Mouse (Mus musculus) stomach, embryonic 15.5 days (tissue): ENCODE results near the gene Slc9a9. TPM values are rescaled to one million over a fixed set of nuclear protein-coding genes. Genes with fewer than 3 reads are reported as not detected.

Experiments used
- ATAC-seq: fragments of 200-750 bp; cut with Nextera tagmentation; 2 replicates; pipeline ENCODE4 v1.8.0; 2017; ENCODE audit warnings: low read depth, moderate number of reproducible peaks, moderate TSS enrichment; ENCODE audit not compliant: insufficient read depth, low FRiP score
- H3K27ac ChIP-seq: fragments of 300-500 bp; sonication (generic); 2 replicates; pipeline ENCODE4 v1.5.1; 2015; ENCODE audit warnings: mild to moderate bottlenecking, inconsistent platforms
- H3K27me3 ChIP-seq: fragments of 300-500 bp; sonication (generic); replicated peaks from 2 replicates; pipeline ENCODE4 v1.6.1; 2015; ENCODE audit warnings: inconsistent platforms
- H3K36me3 ChIP-seq: fragments of 300-500 bp; sonication (generic); 2 replicates; pipeline ENCODE4 v1.6.1; 2015; ENCODE audit warnings: inconsistent platforms
- H3K4me1 ChIP-seq: fragments of 300-500 bp; sonication (generic); 2 replicates; pipeline ENCODE4 v1.6.1; 2015; ENCODE audit warnings: inconsistent platforms
- H3K4me2 ChIP-seq: fragments of 300-500 bp; sonication (generic); 2 replicates; pipeline ENCODE4 v1.6.1; 2015; ENCODE audit warnings: mild to moderate bottlenecking, inconsistent platforms
- H3K4me3 ChIP-seq: fragments of 300-500 bp; sonication (generic); replicated peaks from 2 replicates; pipeline ENCODE4 v1.5.1; 2015; ENCODE audit warnings: inconsistent platforms
- H3K9ac ChIP-seq: fragments of 300-500 bp; sonication (generic); 2 replicates; pipeline ENCODE4 v1.6.1; 2015; ENCODE audit warnings: inconsistent platforms
- H3K9me3 ChIP-seq: fragments of 300-500 bp; sonication (generic); 2 replicates; pipeline ENCODE4 v1.6.1; 2016; ENCODE audit warnings: inconsistent platforms
- WGBS: fragments of 180-500 bp; shearing (Covaris S2); methylation state at CpG from one replicate; pipeline ENCODE4 v1.1.7; 2015; 5-methylcytosine and 5-hydroxymethylcytosine counted together
- polyA plus RNA-seq: library from polyadenylated mRNA; unstranded; fragments of >200 nt; fragmentation: Nextera tagmentation; extraction: Ambion mirVana; gene quantifications from 2 replicates; pipeline ENCODE4 v1.2.1, GENCODE M21; 2015

The Slc9a9 gene
- polyA plus RNA-seq, 1 experiment from 2014 or later: 3.9 TPM

DNA sequence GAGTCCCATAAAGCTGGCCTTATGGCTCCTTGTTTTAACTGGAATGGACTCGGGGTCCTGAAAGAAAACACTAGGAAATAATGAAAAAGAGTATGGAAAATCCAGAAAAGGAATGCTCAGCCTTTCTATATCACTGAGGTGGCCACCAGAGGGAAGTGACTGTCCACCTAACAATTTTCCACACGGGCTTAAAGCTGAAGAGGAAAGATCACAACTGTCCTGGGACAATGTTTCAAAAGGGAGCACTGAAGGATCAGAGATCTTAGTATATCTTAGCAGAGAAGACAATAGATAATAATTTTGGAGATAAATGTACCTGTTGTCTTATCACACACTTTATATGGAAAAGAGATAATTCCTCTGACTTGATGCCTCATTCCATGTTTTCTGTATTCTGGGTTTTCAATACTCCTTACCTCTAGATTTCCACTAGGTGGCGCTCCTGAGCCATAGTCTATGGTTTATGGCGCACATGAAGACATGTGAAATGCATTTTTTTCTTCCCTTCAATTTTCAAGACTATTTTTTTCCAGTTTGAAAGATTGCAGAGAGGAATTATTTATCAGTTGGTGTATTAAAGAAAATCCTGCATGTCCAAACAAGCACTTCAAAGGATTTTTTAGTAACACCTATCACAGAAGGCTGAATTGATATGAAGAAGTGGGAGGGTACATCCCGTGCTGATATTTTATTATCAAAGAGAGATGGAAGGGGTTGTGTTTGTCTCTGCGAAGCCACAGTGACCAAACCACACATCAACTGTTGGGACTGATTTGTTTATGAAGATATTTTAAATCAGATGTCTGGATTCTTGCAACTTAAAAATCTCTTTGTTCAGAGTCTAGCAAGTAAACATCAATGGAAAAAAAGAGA, 69.1 kb downstream of the Slc9a9 start:
- Histone ChIP-seq H3K27ac (no peak overlapping the region), H3K4me1 (no peaks in the 10 kb centered on the region), H3K9me3 (no peaks in the 10 kb centered on the region), H3K4me2 (no peak overlapping the region), H3K9ac (no peak overlapping the region), H3K36me3 (no peaks in the 10 kb centered on the region), H3K4me3 (no peak overlapping the region), H3K27me3 (no peaks in the 10 kb centered on the region)
- ATAC-seq: no peak
- 45% methylated on average over 6 of the region's 6 CpGs for WGBS

DNA sequence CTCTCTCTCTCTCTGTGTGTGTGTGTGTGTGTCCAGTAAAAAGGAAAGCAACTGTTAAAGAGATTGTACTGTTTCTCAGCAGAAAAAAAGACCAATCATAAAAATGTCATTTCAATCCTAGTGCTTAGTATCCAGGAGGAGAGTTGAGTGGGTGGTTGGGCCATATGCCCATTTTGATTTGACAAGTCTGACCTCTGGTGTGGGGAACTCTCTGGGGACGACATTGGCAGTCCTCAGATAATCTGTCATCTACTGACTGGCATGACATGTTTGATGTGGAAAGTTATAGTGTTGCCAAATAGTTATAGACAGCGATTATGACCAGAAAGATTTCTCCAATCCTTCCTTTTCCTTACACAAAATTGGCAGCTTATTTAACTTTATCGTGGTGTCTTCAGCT, 71.1 kb downstream of the Slc9a9 start:
- H3K4me1 ChIP-seq: no peaks in the 10 kb centered on the region
- no peak for ATAC-seq
- H3K4me3 ChIP-seq: no peak overlapping the region

DNA sequence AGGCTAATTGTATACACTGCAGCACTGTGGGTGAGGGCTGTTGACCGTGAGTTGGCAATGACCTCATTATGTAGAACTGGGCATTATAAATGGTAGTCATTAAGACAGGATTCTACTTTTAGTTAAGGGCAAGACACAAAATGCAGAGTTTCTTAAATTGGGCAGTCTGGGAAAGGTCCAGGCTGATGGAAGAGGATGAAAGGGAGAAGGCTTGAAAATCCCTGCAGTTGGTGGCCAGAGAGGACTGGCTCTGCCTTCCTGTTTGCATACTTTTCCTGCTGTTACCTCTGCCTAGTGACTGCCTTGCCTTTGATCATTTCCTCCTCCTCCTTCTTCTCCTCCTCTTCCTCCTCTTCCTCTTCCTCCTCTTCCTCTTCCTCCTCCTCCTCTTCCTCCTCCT, 73.6 kb downstream of the Slc9a9 start:
- no peak overlapping the region for H3K4me3 ChIP-seq
- no peak overlapping the region for H3K27ac ChIP-seq
- H3K9me3 ChIP-seq: no peaks in the 10 kb centered on the region
- H3K36me3 ChIP-seq: no peaks in the 10 kb centered on the region
- no peak overlapping the region for H3K9ac ChIP-seq
- no peaks in the 10 kb centered on the region for H3K4me1 ChIP-seq
- no peak overlapping the region for H3K4me2 ChIP-seq
- no peak for ATAC-seq
- 72% methylated on average over 1 of the region's 1 CpGs for WGBS
- no peaks in the 10 kb centered on the region for H3K27me3 ChIP-seq

More for the DNA sequence above, 71.1 kb downstream of the Slc9a9 start:
- Histone ChIP-seq H3K27ac (no peak overlapping the region), H3K27me3 (no peaks in the 10 kb centered on the region), H3K4me2 (no peak overlapping the region), H3K9ac (no peak overlapping the region), H3K9me3 (no peaks in the 10 kb centered on the region), H3K36me3 (no peaks in the 10 kb centered on the region)
- 63% methylated on average over 3 of the region's 3 CpGs for WGBS

DNA sequence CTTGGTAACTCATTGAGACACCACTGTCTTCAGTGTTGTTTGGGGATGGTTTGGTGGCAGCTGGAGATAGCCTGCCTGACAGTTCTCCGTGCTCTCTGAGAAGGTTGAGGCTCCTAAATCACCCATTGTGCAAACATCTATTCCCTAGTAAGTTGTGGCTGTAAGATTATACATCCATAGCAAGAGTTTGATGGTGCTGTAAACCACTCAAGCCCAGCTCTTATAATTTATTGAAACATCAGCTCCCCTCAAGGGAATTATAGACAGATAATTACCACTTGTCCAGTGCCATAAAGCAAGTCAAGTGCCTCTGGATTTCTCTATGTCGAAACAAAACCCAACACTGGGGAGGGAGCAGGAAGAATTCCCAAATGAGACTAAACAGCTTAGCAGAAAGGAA, 78.8 kb downstream of the Slc9a9 start:
- no peak for ATAC-seq
- Histone ChIP-seq H3K4me2 (no peak overlapping the region), H3K4me3 (no peak overlapping the region), H3K9me3 (no peaks in the 10 kb centered on the region), H3K4me1 (no peaks in the 10 kb centered on the region), H3K27ac (no peak overlapping the region), H3K9ac (no peak overlapping the region), H3K36me3 (no peaks in the 10 kb centered on the region), H3K27me3 (no peaks in the 10 kb centered on the region)
- 61% methylated on average over 2 of the region's 2 CpGs for WGBS

DNA sequence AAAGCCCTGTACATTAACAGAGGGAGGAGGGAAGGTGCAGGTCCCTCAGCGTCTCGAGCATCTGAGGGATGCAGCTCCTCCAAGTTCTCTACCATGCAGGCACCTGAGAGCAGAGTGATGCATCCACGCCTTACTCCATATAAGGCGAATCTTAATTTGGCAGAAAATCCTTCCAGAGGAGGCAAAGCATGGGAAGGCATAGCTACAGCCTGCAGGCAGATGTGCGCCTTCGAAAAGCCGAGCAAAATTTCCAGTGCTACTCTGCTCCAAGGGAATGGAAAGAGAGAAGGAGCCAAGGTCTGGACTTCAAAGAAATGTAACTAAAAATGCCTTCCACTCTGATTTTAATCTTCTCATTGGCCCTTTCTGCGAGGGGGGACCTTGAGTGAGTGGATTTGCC, 80.5 kb downstream of the Slc9a9 start:
- 82% methylated on average over 8 of the region's 8 CpGs for WGBS
- no peaks in the 10 kb centered on the region for H3K27me3 ChIP-seq

DNA sequence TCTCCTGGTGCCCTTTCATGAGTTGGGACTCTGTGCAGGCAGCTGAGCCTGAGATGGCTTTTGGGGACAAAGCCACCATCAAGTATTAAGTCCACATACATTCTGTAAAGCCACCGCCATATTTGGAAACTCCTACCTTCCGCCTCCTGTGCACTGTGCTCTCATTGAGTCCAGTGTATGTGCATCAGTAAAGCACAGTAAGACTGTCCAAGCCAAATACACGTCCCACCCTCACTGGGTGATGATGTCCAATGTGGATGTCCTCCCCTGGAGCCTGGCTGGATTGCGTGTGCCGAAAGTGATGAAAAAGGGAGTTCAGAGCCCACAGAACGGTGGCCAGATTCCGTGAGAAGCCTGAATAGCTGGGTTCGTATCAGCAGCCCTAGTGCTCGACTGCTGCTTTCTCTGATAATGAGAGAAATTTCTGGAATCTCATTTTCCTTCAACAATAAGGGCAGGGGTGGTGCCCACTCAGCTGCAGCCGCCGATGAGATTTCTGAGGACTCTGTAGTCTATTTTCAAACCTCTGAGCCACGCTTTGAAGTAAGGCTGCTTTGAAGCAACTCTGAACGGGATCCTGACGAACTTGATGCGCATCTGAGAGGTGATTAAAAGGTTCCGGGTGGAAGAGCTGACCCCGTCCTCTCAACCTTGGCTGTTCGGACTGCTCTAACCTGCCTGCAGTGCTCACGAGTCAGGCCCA, 81.4 kb downstream of the Slc9a9 start:
- Histone ChIP-seq H3K4me3 (no peak overlapping the region), H3K36me3 (no peaks in the 10 kb centered on the region), H3K9me3 (no peaks in the 10 kb centered on the region), H3K4me2 (no peak overlapping the region), H3K9ac (no peak overlapping the region), H3K4me1 (no peaks in the 10 kb centered on the region), H3K27ac (no peak overlapping the region), H3K27me3 (no peaks in the 10 kb centered on the region)
- 82% methylated on average over 19 of the region's 19 CpGs for WGBS
- ATAC-seq: no peak

More for the DNA sequence above, 80.5 kb downstream of the Slc9a9 start:
- H3K4me3 ChIP-seq: no peak overlapping the region
- no peaks in the 10 kb centered on the region for H3K36me3 ChIP-seq
- ATAC-seq: no peak
- no peaks in the 10 kb centered on the region for H3K9me3 ChIP-seq
- no peak overlapping the region for H3K27ac ChIP-seq
- H3K9ac ChIP-seq: no peak overlapping the region
- H3K4me2 ChIP-seq: no peak overlapping the region
- no peaks in the 10 kb centered on the region for H3K4me1 ChIP-seq

DNA sequence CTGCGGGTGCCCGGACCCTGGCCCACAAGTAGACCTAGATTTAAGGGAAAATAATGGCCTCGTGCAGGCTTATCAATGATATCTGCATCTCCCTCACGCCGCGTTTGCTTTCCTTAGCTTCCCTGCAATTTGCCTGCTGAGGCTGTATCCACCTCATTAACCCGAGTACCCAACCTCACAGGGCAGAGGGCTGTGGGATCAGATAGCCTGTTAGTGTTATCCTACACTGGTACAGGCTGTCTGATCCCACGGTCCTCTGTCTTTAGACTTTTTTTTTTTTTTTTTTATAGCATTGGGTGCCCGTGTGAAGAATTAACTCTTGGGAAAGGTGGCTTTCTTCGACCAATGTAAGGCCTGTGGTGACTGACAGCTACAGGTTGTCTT, 81.9 kb downstream of the Slc9a9 start:
- Histone ChIP-seq H3K9ac (no peak overlapping the region), H3K4me1 (no peaks in the 10 kb centered on the region), H3K36me3 (no peaks in the 10 kb centered on the region), H3K4me3 (no peak overlapping the region), H3K9me3 (no peaks in the 10 kb centered on the region), H3K27ac (no peak overlapping the region), H3K4me2 (no peak overlapping the region), H3K27me3 (no peaks in the 10 kb centered on the region)
- 81% methylated on average over 10 of the region's 10 CpGs for WGBS
- no peak for ATAC-seq

DNA sequence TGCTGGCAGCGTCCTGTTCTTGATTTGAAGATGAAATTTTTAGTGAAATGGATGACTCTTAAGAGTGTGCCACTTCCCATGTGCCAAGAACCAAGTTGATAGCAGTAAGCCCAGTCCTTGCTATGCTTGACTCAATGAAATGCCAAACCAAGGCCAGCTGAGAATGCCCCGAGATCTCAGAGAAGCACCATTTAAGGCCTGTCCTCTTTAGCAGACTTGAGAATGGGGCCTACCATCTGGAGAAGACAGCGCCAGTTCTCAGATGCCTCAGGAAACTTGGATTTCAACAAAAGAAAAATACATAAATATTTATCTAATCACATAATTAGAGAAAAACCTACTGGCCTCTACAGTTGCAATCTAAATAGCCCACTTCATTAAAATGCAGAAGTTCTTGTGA, 82.4 kb downstream of the Slc9a9 start:
- no peaks in the 10 kb centered on the region for H3K9me3 ChIP-seq
- H3K27me3 ChIP-seq: no peaks in the 10 kb centered on the region
- H3K4me1 ChIP-seq: no peaks in the 10 kb centered on the region
- no peak for ATAC-seq
- WGBS: 82% methylated on average over 3 of the region's 3 CpGs
- H3K4me2 ChIP-seq: no peak overlapping the region
- no peak overlapping the region for H3K4me3 ChIP-seq
- H3K36me3 ChIP-seq: no peaks in the 10 kb centered on the region
- H3K27ac ChIP-seq: no peak overlapping the region
- H3K9ac ChIP-seq: no peak overlapping the region

DNA sequence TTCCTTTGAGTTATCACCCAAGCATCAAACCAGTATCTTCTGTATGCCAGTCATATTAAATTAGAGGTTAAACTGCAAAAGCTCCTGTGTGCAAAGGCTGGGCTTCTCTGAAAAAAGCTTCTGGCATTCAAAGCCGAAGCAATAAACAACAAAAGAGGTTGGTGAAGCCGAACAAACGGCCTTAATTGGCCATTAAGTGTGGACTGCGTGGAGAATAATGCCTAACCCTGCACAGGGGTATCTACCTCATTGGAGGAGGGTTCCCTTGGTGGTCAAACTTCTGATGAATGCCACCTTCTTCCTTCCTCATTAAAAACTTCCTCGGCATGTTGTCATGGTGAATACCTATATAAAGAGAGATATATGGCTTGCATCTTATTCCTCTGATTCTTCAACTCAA, 90.2 kb downstream of the Slc9a9 start:
- no peaks in the 10 kb centered on the region for H3K4me1 ChIP-seq
- WGBS: 69% methylated on average over 5 of the region's 5 CpGs
- no peaks in the 10 kb centered on the region for H3K27me3 ChIP-seq
- no peak overlapping the region for H3K4me3 ChIP-seq
- H3K27ac ChIP-seq: no peak overlapping the region
- no peak for ATAC-seq
- H3K4me2 ChIP-seq: no peak overlapping the region
- H3K9me3 ChIP-seq: no peaks in the 10 kb centered on the region
- no peak overlapping the region for H3K9ac ChIP-seq
- H3K36me3 ChIP-seq: no peaks in the 10 kb centered on the region

DNA sequence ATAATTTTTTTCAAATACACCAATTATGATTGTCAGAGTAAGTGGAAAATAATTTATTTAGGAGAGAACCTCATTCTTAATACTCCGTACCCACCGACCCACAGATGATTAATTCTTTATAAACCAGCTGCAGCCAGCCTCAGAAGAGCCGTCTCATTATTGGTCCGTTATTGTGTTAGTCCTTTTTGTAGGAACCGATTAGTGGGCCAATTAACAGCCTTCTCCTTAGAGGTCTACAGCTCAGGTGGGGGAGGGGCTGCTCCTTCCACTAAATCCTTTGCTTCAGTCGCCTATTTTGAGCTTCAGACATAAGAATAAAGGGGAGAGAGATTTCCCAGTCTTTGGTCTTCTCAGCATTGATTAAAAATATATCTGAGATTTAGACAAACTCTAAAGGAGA, 98.4 kb downstream of the Slc9a9 start:
- Histone ChIP-seq H3K27ac (no peak overlapping the region), H3K9me3 (no peaks in the 10 kb centered on the region), H3K9ac (no peak overlapping the region), H3K4me3 (no peak overlapping the region), H3K4me1 (no peaks in the 10 kb centered on the region), H3K27me3 (no peaks in the 10 kb centered on the region), H3K4me2 (no peak overlapping the region), H3K36me3 (no peaks in the 10 kb centered on the region)
- WGBS: 78% methylated on average over 6 of the region's 6 CpGs
- ATAC-seq: no peak

DNA sequence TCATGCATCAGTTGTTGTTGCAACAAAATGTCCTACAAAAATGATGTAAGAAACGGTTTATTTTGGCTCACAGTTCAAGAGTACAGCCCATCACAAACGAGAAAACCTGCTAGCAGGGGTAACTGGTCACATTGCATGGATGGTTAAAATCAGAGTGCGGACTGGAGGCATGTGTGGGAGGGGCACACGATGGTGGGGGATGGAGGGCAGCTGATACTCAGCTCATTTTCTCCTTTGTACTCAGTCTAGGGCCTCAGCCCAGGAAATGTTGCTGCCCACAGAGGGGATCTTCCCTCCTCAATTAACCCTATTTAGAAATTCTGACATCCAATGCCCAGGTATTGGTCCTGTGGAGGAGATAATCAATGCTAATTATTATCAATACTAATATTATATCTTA, 98.8 kb downstream of the Slc9a9 start:
- no peaks in the 10 kb centered on the region for H3K9me3 ChIP-seq
- H3K9ac ChIP-seq: no peak overlapping the region
- no peak overlapping the region for H3K4me2 ChIP-seq
- 75% methylated on average over 4 of the region's 4 CpGs for WGBS
- H3K36me3 ChIP-seq: no peaks in the 10 kb centered on the region
- no peak for ATAC-seq
- H3K4me1 ChIP-seq: no peaks in the 10 kb centered on the region
- no peaks in the 10 kb centered on the region for H3K27me3 ChIP-seq
- no peak overlapping the region for H3K27ac ChIP-seq
- H3K4me3 ChIP-seq: no peak overlapping the region

DNA sequence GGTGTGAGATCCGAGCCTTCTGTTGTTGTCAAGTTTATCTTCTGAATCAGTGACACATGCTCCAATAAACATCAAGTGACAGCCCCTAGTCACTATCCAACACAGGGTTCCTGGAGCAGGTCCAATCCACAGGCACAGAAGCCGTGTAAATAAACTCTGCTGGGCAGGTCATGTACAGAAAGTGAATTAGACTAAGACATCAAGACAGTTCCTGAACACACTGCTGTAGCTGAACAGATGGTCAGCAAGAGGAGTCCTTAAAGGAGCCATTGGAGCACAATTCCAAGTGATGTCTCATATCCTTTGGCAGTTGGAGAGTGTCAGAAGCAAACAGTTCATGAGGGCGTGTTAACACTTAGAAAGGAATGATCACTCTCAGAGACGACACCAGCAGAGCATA, 103.6 kb downstream of the Slc9a9 start:
- H3K27me3 ChIP-seq: no peaks in the 10 kb centered on the region
- WGBS: 56% methylated on average over 4 of the region's 4 CpGs
- no peaks in the 10 kb centered on the region for H3K4me1 ChIP-seq
- ATAC-seq: no peak
- H3K4me3 ChIP-seq: no peak overlapping the region
- H3K27ac ChIP-seq: no peak overlapping the region
- H3K36me3 ChIP-seq: no peaks in the 10 kb centered on the region
- no peak overlapping the region for H3K4me2 ChIP-seq
- no peak overlapping the region for H3K9ac ChIP-seq
- no peaks in the 10 kb centered on the region for H3K9me3 ChIP-seq
